In the genomic region with DNA sequence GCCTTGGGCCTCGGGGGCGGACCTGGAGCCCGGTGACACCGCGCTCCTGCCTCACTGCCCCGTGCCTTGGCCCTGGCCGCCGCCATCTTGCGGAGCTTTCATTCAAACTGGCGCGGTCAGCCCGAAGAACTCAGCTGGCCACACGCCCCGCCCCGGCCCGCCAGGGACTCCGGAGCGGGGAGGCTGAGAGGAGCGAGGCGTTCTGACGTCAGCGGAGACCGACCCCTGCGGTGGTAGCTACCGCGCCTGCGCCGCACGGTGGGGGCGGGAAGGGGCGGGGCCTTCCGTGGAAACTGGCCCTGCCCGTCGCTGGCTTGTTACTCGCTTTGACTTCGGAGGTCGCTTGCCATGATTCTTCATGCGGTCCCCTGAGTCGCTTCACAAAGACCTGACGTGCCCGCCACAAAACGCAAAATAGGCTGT, we compare ENCODE assay signal across 7 mouse cellular contexts. TPM values are rescaled to one million over a fixed set of nuclear protein-coding genes. Genes with fewer than 3 reads are reported as not detected.
DNase-seq lines count a peak whose midpoint lies in the region; ATAC-seq lines count a peak whose summit lies in the region.

A gene (minus strand): TSS at position 171 of the 423 bp plus-strand sequence.

- H3K9me3 ChIP-seq in embryonic facial prominence, embryonic 11.5 days (replicated peaks; ENCODE audit: control insufficient read depth, low read length) = no peaks in the 10 kb centered on the region
- no peaks in the 10 kb centered on the region for H3K9me3 ChIP-seq in limb, embryonic 10.5 days (replicated peaks)
- H3K9me3 ChIP-seq in midbrain, embryonic 13.5 days = 0 out of 2 replicates have a peak, but pooled peaks cover 5% of the 10 kb centered on the region

- H3K27ac ChIP-seq in embryonic facial prominence, embryonic 11.5 days (replicated peaks; ENCODE audit: low read depth, low read length) = peak within 1 kb of the TSS; percentile 84
- H3K27ac ChIP-seq in limb, embryonic 10.5 days = peak within 1 kb of the TSS; percentile 97
- H3K27ac ChIP-seq in midbrain, embryonic 13.5 days = peak within 1 kb of the TSS; percentile 90

- H3K4me1 ChIP-seq in embryonic facial prominence, embryonic 11.5 days (ENCODE audit: control insufficient read depth, insufficient read depth, low read length) = no peaks in the 10 kb centered on the region
- peaks cover 16% of the 10 kb centered on the region for H3K4me1 ChIP-seq in limb, embryonic 10.5 days
- H3K4me1 ChIP-seq in midbrain, embryonic 13.5 days (replicated peaks) = peaks cover 15% of the 10 kb centered on the region

- peak within 1 kb of the TSS; percentile 71 for H3K4me3 ChIP-seq in embryonic facial prominence, embryonic 11.5 days (ENCODE audit: low read depth, low read length)
- H3K4me3 ChIP-seq in limb, embryonic 10.5 days = peak within 1 kb of the TSS; percentile 76
- H3K4me3 ChIP-seq in midbrain, embryonic 13.5 days (replicated peaks) = peak within 1 kb of the TSS; percentile 95

- no peaks in the 10 kb centered on the region; the same call in 1 of the 2 replicates for H3K36me3 ChIP-seq in embryonic facial prominence, embryonic 11.5 days (replicated peaks; ENCODE audit: control insufficient read depth, insufficient read depth, low read depth, low read length)
- H3K36me3 ChIP-seq in limb, embryonic 10.5 days = peaks cover 20% of the 10 kb centered on the region
- peaks cover 12% of the 10 kb centered on the region for H3K36me3 ChIP-seq in midbrain, embryonic 13.5 days

- under 1% methylated on average over 42 of the region's 42 CpGs for WGBS in embryonic facial prominence, embryonic 11.5 days
- WGBS in limb, embryonic 10.5 days = under 1% methylated on average over 42 of the region's 42 CpGs
- WGBS in midbrain, embryonic 13.5 days = under 1% methylated on average over 37 of the region's 42 CpGs

- no peaks in the 10 kb centered on the region for H3K27me3 ChIP-seq in embryonic facial prominence, embryonic 11.5 days (ENCODE audit: control insufficient read depth, insufficient read depth, low read length)
- H3K27me3 ChIP-seq in limb, embryonic 10.5 days (ENCODE audit: low read depth, poor library complexity, severe bottlenecking) = no peaks in the 10 kb centered on the region
- H3K27me3 ChIP-seq in midbrain, embryonic 13.5 days = no peaks in the 10 kb centered on the region

- DNase-seq in adrenal gland, postnatal 14 days = peak; percentile 99
- peak; percentile 97 for DNase-seq in embryonic facial prominence, embryonic 11.5 days (ENCODE audit: low spot score)
- DNase-seq in kidney, adult 11 months = peak; percentile 94
- peak; percentile 99 for DNase-seq in limb, embryonic 10.5 days (ENCODE audit: low spot score)
- peak; percentile 96 for DNase-seq in spleen, adult 12 weeks (ENCODE audit: low spot score)

- H3K4me2 ChIP-seq in embryonic facial prominence, embryonic 11.5 days (ENCODE audit: low read depth, low read length) = peak within 1 kb of the TSS; percentile 40
- peak within 1 kb of the TSS; percentile 56 for H3K4me2 ChIP-seq in midbrain, embryonic 13.5 days (replicated peaks)

- H3K9ac ChIP-seq in embryonic facial prominence, embryonic 11.5 days (replicated peaks; ENCODE audit: low read length) = peak within 1 kb of the TSS; percentile 78
- peak within 1 kb of the TSS; percentile 81 for H3K9ac ChIP-seq in midbrain, embryonic 13.5 days (replicated peaks)

- peak; percentile 97 for ATAC-seq in embryonic facial prominence, embryonic 11.5 days (replicated peaks; ENCODE audit: insufficient number of reproducible peaks, low FRiP score, low TSS enrichment, low read depth)
- ATAC-seq in granulocyte monocyte progenitor cell, adult 5-6 weeks (replicated peaks; ENCODE audit: poor library complexity, severe bottlenecking) = peak; percentile 93
- ATAC-seq in midbrain, embryonic 13.5 days = peak; percentile 98

RNA-seq across cellular contexts. Expression of the gene that starts here (rescaled TPM):
- total RNA-seq in adrenal gland, postnatal 14 days (2021) = 2.3 and 2.9 TPM in 2 replicates
- 47.4 and 54.5 TPM in 2 replicates for polyA plus RNA-seq in embryonic facial prominence, embryonic 11.5 days (2014; fragmentation: Nextera tagmentation; extraction: Ambion mirVana)
- 11.7 and 14.5 TPM in 2 replicates for total RNA-seq in granulocyte monocyte progenitor cell, adult 5-6 weeks (2014; fragmentation: Nextera tagmentation)
- 16.6 and 24.4 TPM in 2 replicates for total RNA-seq in granulocyte monocyte progenitor cell, adult 5-6 weeks (2017)
- polyA plus RNA-seq in limb, embryonic 10.5 days (2016; fragmentation: Nextera tagmentation; extraction: Ambion mirVana) = 38.3 and 39.1 TPM in 2 replicates
- 15.3 and 16.6 TPM in 2 replicates for polyA plus RNA-seq in midbrain, embryonic 13.5 days (2015; fragmentation: Nextera tagmentation; extraction: Ambion mirVana)

Comparison
In these comparisons a context has a peak if more than half of its experiments do, and no peak if none do; other contexts are left out.
1. Peak in every context shown above with its lines: DNase-seq, ATAC-seq, H3K4me3 ChIP-seq and H3K27ac ChIP-seq.